Mouse (Mus musculus): ENCODE measurements around the gene 4930578C19Rik.
"Not testable (repeated sequence)": the region's sequence is repeated elsewhere in the genome, so short reads cannot be mapped to it uniquely, and the experiment has no call there.

The 4930578C19Rik gene

DNA sequence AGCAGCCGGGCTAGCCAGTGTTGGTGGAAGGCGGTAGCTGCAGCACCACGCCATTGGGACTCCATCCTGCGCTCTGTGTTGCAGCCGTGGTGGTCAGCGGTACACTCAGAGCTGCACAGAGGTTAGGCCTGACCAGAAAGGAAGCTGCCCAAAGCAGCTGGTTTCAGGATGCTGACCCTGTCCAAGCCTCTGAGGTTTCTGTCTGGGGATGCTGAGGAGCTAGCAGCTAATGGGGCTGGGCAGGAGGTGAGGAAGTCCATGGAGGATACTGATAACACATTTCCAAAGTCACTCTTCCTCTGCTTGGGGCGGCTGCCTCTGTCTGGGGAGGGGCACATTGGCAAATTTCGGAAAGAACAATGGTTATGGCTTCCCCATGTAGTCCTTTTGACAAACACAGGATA lies at the start of gene 4930578C19Rik:
TSS of gene 4930578C19Rik (minus strand) at position 200 of the 404 bp plus-strand sequence.
- no peak for DNase-seq (ENCODE audit: low spot score)

GRCm38 (mm10) chrX:18467690-18468089 lies 6.5 kb upstream of the 4930578C19Rik start:
- DNase-seq (ENCODE audit: low spot score), result no peak

- DNase-seq (ENCODE audit: low spot score), result no peak
Observed at GRCm38 (mm10) chrX:18462879-18463278, 1.7 kb upstream of the 4930578C19Rik start.

GRCm38 (mm10) chrX:18451559-18451958 lies 9.6 kb downstream of the 4930578C19Rik start:
- no peak for DNase-seq (ENCODE audit: low spot score)

- DNase-seq (ENCODE audit: low spot score), result peak; percentile 26
Observed at GRCm38 (mm10) chrX:18442066-18442465, 19.1 kb downstream of the 4930578C19Rik start.

- DNase-seq (ENCODE audit: low spot score), result no peak
Observed at GRCm38 (mm10) chrX:18425451-18425850, 35.7 kb downstream of the 4930578C19Rik start.

- no peak for DNase-seq (ENCODE audit: low spot score)
Observed at GRCm38 (mm10) chrX:18423206-18423605, 38.0 kb downstream of the 4930578C19Rik start.

DNA sequence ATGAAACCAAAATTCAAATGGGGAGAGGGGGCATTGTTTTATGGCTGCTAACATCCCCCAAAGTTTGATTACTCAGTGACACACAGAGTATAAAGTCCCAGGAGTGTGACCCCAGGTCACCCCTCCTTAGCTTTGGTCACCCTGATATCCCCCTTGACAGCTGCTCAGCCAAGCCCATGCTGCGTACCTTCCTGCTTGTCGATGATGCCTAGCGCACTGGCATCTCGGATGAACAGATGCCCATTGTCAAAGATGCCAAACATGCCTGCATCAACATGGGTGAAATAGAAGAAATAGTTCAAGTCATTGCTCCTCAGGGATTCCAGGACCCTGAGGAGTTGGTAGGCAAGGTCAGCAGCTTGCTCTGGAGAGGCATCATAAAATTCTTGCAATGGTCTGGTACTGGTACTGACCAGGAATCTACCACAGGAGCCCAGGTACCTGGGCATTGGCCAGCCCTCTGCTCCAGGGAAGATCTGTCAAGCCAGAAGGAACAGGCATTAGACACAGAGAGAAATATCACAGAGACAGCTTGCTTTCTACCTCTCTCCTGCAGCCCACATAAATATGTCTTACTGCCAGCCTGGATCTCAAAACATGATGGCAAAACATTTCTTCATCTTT lies 40.9 kb downstream of the 4930578C19Rik start:
- DNase-seq (ENCODE audit: low spot score), result no peak

DNA sequence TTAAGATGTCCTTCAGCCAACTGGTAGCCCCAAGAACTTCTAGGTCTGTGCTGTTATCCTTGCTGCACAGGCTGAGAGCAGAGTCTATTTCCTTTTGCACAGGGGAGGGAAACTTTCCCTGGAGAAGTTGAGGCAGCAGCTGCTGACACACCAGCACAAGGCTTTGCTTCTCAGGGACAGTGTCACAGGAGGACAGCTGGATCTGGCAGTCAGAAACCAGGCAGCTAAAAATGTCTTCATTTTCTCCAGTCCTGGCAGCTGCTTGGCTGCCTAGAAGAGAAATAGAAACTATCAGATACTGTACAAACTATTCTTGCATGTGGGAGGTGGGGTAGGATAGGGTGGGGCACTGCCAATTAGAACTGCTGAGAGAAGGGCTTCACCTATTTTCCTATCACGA lies 42.2 kb downstream of the 4930578C19Rik start:
- DNase-seq (ENCODE audit: low spot score), result no peak

DNA sequence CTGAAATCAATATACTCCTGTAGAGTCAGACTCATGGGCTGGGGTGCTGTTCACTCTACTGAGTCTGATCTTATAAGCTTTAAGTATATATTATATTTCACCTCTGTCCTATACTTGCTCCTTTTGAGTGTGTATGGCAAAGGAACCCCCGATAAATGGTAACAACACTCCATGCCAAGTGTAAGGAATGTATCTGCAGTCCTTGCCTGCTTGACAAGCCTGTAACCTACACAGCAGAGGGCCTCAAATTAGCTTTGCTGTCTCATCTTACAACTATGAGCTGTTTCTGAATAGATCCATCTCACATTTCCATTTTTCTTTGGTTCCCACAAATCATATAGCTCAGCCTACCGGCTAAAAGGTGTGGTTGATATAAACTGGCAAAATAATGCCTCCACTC lies 46.6 kb downstream of the 4930578C19Rik start:
- no peak for DNase-seq (ENCODE audit: low spot score)

GRCm38 (mm10) chrX:18411071-18411840 lies 49.9 kb downstream of the 4930578C19Rik start:
- no peak for DNase-seq (ENCODE audit: low spot score)

DNA sequence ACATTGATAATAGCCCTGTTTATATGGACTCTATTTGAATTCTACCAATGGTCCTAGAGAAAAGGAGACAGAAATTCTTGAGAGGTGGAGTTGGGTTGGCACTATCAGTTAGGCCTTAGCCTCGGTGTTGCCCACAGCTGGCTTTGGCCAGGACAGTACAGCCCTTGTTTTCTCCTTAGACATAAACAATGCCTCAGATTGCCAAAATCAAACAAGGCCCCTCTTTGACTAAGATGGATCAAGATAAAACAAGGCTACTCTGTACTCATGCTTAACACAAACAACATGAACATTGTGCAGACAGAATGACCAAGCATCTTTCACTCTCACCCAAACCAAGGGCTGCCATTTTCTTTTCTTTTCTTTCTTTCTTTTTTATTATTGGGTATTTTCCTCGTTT lies 51.6 kb downstream of the 4930578C19Rik start:
- no peak for DNase-seq (ENCODE audit: low spot score)

DNA sequence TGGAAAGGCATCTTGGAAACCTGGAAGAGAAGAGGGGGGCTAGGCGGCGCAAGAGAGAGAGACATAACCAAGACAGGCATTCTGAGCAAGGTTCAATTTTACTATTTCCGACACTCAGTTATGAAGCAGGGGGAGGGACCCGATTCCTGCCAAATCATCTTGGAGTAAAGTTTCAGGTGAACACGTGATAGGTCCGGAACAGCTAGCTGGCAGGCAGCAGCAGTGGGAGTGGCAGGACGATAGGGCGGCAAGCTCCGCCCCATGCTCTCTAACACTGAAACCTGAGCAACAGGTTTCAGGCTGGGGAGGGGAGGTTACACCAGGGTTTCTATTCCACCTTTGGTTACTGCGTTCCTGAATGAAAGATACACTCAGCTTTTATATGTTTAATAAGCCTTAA lies 58.9 kb downstream of the 4930578C19Rik start:
- no peak for DNase-seq (ENCODE audit: low spot score)

GRCm38 (mm10) chrX:18396700-18397099 lies 64.5 kb downstream of the 4930578C19Rik start:
- DNase-seq (ENCODE audit: low spot score), result no peak

DNA sequence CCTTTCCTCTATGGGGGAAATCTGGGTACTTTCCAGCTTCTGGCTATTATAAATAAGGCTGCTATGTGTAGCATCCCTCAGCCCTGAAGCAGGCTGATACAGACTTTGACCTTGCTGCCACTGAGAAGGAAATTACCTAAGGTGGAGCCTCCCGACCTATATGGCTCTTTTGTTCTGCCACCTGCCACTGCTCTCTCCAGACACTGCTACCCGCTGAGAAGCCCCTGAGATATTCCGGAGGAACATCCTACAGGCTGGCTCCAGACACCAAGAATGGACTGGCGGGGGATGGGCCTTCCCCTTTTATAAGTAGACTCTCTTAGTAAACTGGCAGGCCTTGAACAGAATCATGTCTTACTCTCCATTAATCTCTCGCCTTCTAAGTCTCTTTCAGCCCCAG lies 77.0 kb downstream of the 4930578C19Rik start:
- DNase-seq (ENCODE audit: low spot score), result not testable (repeated sequence)

Data from ovary, postnatal 10 days (tissue).